Mouse (Mus musculus) heart, embryonic 15.5 days (tissue): ENCODE results near the gene Txndc16. TPM values are rescaled to one million over a fixed set of nuclear protein-coding genes. Genes with fewer than 3 reads are reported as not detected.

Experiments used
- ATAC-seq: fragments of 200-750 bp; cut with Nextera tagmentation; replicated peaks from 2 replicates; pipeline ENCODE4 v1.8.0; 2017; ENCODE audit warnings: low read depth, moderate TSS enrichment; ENCODE audit not compliant: insufficient number of reproducible peaks, insufficient read depth, low FRiP score
- H3K27ac ChIP-seq: fragments of 300-500 bp; sonication (generic); 2 replicates; pipeline ENCODE4 v1.5.1; 2015; ENCODE audit warnings: mild to moderate bottlenecking, inconsistent platforms
- H3K27me3 ChIP-seq: fragments of 300-500 bp; sonication (generic); 2 replicates; pipeline ENCODE4 v1.6.1; 2015; ENCODE audit warnings: inconsistent platforms
- H3K36me3 ChIP-seq: fragments of 300-500 bp; sonication (generic); 2 replicates; pipeline ENCODE4 v1.6.1; 2015; ENCODE audit warnings: mild to moderate bottlenecking, inconsistent platforms
- H3K4me1 ChIP-seq: fragments of 300-500 bp; sonication (generic); replicated peaks from 2 replicates; pipeline ENCODE4 v1.6.1; 2015; ENCODE audit warnings: inconsistent platforms
- H3K4me2 ChIP-seq: fragments of 300-500 bp; sonication (generic); 2 replicates; pipeline ENCODE4 v1.6.1; 2015; ENCODE audit warnings: inconsistent platforms, mild to moderate bottlenecking, moderate library complexity
- H3K4me3 ChIP-seq: fragments of 300-500 bp; sonication (generic); 2 replicates; pipeline ENCODE4 v1.5.1; 2015; ENCODE audit warnings: mild to moderate bottlenecking, inconsistent platforms
- H3K9ac ChIP-seq: fragments of 300-500 bp; sonication (generic); 2 replicates; pipeline ENCODE4 v1.6.1; 2015; ENCODE audit warnings: mild to moderate bottlenecking, inconsistent platforms
- H3K9me3 ChIP-seq: fragments of 300-500 bp; sonication (generic); replicated peaks from 2 replicates; pipeline ENCODE4 v1.6.1; 2016; ENCODE audit warnings: inconsistent platforms
- WGBS: fragments of 180-500 bp; shearing (Covaris S2); methylation state at CpG from one replicate; pipeline ENCODE4 v1.1.7; 2015; ENCODE audit warnings: mixed read lengths; 5-methylcytosine and 5-hydroxymethylcytosine counted together
- polyA plus RNA-seq: library from polyadenylated mRNA; unstranded; fragments of >200 nt; fragmentation: Nextera tagmentation; extraction: Ambion mirVana; gene quantifications from 2 replicates; pipeline ENCODE4 v1.2.1, GENCODE M21; 2015

Txndc16 gene
- polyA plus RNA-seq, 1 experiment from 2014 or later: 11.8 TPM

DNA sequence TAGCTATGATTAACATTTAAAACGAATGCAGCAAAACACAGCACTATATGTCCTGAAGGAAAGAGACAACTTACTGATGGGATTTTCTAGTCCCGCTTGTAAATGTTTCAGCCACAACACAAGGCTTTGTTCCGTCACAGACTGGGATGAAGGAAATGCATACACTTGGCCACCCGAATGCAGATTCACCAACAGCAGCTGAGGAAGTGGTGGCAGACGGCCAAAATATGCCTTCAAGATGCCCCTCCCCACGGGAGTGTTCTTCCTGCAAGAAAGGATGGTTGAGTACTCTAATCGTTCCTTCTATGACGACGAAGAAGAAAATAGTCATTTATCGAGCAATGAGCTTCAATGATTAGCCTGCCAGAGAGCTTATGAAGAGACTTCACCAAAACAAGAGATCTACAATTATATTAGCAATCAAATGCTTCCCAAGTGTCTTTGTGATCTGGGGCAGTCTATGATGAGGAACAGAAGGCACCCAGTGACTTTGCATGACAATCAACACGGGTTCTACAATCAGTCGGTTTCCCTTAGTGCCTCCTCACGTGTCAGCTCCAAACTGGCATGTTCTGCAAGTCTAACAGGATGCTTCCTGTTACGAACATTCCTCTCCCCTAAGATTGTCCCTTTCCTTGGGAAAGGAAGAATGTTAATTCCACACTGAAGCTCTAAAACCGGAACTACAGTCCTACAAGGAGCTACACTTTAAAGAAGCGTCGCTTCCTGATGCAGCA, 79.6 kb downstream of the Txndc16 start:
- Histone ChIP-seq H3K4me1 (peaks cover 3% of the 10 kb centered on the region), H3K4me2 (no peak overlapping the region), H3K27ac (no peak overlapping the region), H3K9ac (no peak overlapping the region), H3K36me3 (no peaks in the 10 kb centered on the region), H3K27me3 (no peaks in the 10 kb centered on the region), H3K4me3 (no peak overlapping the region), H3K9me3 (no peaks in the 10 kb centered on the region)
- no peak for ATAC-seq
- 61% methylated on average over 17 of the region's 17 CpGs for WGBS

DNA sequence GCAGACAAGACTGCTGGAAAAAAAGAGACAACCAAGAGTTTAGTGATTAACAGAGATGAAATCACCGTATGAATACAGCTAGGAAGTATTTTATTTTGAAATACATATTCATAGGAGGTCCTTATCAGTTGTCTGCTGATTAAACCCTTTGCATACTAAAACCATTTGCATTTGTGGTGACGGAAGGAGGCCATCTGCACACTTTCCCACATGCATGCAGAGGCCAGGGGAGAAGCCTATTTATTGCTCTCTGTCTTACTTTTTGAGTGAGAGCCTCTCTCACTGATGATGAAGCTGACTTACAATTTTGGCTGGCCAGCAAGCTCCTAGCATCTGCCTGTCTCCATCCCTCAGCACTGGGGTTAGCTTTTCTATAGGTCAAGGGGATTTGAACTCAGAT, 84.2 kb downstream of the Txndc16 start:
- 35% methylated on average over 2 of the region's 2 CpGs for WGBS
- H3K4me2 ChIP-seq: no peak overlapping the region
- ATAC-seq: no peak

DNA sequence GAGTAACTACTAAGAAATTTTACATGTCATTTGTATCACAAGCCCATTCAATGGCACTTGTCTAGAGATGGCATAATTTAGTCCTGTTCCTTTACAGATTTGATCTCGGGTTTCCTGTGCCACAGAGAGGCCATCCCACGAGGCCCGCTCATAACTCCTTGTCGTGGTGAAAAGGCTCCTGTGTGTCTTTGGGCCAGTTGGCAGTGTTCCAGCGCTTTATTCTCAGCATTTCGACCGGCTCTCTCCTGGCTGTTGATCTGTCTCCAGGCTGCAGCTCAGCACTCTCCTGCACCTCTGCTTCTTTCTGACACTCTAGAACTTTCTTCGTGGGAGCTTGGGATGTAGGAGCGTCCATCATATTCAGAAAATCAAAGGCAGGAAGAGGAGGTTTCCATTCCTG, 84.6 kb downstream of the Txndc16 start:
- ATAC-seq: no peak
- no peaks in the 10 kb centered on the region for H3K27me3 ChIP-seq
- H3K9me3 ChIP-seq: no peaks in the 10 kb centered on the region
- no peak overlapping the region for H3K27ac ChIP-seq
- H3K4me3 ChIP-seq: no peak overlapping the region
- H3K9ac ChIP-seq: no peak overlapping the region
- 16% methylated on average over 9 of the region's 9 CpGs for WGBS
- no peak overlapping the region for H3K4me2 ChIP-seq
- peaks cover 3% of the 10 kb centered on the region for H3K4me1 ChIP-seq
- no peaks in the 10 kb centered on the region for H3K36me3 ChIP-seq

More for the DNA sequence above, 84.2 kb downstream of the Txndc16 start:
- Histone ChIP-seq H3K4me1 (peaks cover 3% of the 10 kb centered on the region), H3K27me3 (no peaks in the 10 kb centered on the region), H3K9ac (no peak overlapping the region), H3K4me3 (no peak overlapping the region), H3K9me3 (no peaks in the 10 kb centered on the region), H3K27ac (no peak overlapping the region), H3K36me3 (no peaks in the 10 kb centered on the region)

DNA sequence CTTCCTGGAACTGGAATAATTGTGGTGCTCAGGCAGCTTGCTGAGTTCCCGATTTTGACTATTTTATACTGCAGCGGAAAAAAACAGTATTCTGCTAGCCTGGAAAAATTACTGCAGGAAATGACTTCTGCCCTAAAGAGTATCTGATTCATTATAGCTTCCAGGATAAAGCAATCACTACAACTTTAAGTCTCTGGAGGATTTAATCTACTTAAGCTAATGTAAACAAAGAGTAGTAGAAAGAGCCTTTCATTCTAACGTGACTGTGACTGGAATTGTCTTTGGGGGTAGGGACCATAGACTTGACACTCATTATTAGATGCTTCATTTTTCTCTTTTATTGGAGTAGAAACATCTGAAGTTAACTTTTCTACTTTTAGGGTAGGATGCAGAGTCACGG, 101.8 kb downstream of the Txndc16 start:
- no peak overlapping the region for H3K4me2 ChIP-seq
- H3K9me3 ChIP-seq: no peaks in the 10 kb centered on the region
- H3K4me3 ChIP-seq: no peak overlapping the region
- H3K9ac ChIP-seq: no peak overlapping the region
- no peaks in the 10 kb centered on the region for H3K27me3 ChIP-seq
- no peaks in the 10 kb centered on the region for H3K36me3 ChIP-seq
- H3K4me1 ChIP-seq: no peaks in the 10 kb centered on the region
- no peak for ATAC-seq
- 56% methylated on average over 4 of the region's 4 CpGs for WGBS
- H3K27ac ChIP-seq: no peak overlapping the region

DNA sequence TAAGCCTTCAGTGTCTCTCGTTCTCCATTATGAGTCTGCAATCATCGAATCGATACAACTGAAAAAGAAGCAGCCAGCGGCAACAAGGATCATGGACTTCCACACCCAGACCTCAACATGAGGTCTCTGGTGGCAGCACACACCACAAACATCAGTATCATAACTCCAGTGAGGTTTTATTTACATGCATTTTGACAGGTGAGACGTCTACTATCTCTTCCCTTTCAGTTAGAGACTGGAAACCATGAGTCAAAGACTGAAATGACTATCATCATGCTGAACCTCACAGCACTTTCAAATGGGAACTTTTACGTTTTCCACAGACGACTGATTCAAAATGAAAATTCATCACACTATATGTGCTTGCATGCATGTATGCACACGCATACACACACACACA, 117.9 kb downstream of the Txndc16 start:
- Histone ChIP-seq H3K9ac (no peak overlapping the region), H3K4me2 (no peak overlapping the region), H3K27ac (no peak overlapping the region), H3K9me3 (no peaks in the 10 kb centered on the region), H3K4me3 (no peak overlapping the region), H3K4me1 (no peaks in the 10 kb centered on the region), H3K27me3 (no peaks in the 10 kb centered on the region), H3K36me3 (no peaks in the 10 kb centered on the region)
- no peak for ATAC-seq
- 84% methylated on average over 8 of the region's 8 CpGs for WGBS

DNA sequence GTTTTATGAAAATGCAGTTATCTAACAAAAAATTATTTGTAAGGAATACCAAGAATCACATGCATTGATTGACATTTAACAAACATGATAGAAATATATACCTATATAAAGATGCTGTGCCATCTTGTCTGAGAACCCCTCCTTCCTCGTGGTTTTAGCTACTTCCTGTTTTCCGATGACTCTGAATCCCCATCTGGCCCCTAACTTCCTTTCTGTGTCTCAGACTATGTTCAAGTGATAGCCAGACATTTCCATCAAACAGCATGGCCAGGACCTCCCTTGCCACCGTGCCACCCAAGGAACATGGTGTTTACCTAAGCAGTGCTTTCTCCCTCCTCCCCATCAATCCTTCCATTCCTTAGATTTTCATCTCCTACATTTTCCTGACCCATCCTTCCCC, 127.8 kb downstream of the Txndc16 start:
- Histone ChIP-seq H3K27me3 (no peaks in the 10 kb centered on the region), H3K9ac (no peak overlapping the region), H3K4me2 (no peak overlapping the region), H3K4me3 (no peak overlapping the region), H3K36me3 (no peaks in the 10 kb centered on the region), H3K4me1 (no peaks in the 10 kb centered on the region), H3K9me3 (no peaks in the 10 kb centered on the region), H3K27ac (no peak overlapping the region)
- WGBS: 72% methylated on average over 3 of the region's 3 CpGs
- no peak for ATAC-seq

DNA sequence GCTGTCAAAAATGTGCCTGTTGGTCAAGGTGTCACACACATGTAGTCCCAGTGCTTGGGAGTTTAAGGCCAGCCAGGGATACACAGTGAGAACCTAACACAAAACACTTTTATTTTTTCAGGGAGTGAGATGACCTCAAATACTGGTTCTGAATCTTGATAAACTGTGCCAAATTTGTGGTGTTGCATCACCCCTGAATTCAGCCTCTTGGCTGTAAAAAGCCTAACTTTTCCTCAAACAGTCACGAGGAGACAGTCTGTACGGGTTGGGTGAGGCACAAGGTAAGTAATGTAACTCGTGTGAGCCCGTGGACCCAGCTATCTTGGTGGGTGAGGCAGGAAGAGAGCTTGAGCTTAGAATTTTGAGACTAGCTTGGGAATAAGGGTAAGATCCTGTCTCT, 130.1 kb downstream of the Txndc16 start:
- Histone ChIP-seq H3K9me3 (no peaks in the 10 kb centered on the region), H3K9ac (no peak overlapping the region), H3K4me2 (no peak overlapping the region), H3K4me3 (no peak overlapping the region), H3K36me3 (no peaks in the 10 kb centered on the region), H3K4me1 (no peaks in the 10 kb centered on the region), H3K27me3 (no peaks in the 10 kb centered on the region), H3K27ac (no peak overlapping the region)
- WGBS: 66% methylated on average over 4 of the region's 4 CpGs
- no peak for ATAC-seq

DNA sequence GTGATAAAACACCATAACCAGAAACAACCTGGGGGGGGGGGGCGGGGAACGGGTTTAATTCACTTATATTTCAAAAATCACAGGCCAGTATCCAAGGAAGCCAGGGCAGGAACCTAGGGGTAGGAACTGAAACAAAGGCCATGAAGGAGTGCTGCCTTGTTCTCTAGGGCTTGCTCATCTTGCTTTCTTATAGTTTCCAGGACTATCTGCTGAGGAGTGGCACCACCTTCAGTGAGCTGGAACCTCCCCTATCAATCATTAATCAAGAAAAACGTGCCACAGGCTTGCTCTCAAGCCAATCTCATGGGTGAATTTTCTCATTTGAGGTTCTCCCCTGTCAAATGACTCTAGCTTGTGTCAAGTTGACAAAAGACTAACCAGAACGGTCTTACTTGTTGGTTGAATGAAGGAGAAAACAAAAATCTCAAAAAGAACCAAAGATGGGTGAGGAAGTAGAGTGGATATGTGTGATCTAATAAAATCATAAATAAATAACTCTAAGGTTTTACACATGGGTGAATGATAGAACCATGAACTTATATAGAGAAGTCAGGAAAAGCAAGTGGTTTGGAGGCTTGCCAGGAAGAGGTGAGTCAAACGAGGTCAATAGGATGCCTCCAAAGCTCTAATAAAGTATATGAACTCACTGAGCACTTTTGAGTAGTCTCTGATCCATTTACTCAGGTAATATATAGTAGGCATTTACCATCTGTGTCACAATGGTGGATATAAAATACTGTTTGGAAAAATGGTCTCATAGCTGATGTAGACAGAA, 134.3 kb downstream of the Txndc16 start:
- no peaks in the 10 kb centered on the region for H3K36me3 ChIP-seq
- no peak overlapping the region for H3K9ac ChIP-seq
- no peaks in the 10 kb centered on the region for H3K4me1 ChIP-seq
- H3K4me2 ChIP-seq: no peak overlapping the region
- no peak for ATAC-seq
- no peak overlapping the region for H3K4me3 ChIP-seq
- 69% methylated on average over 5 of the region's 5 CpGs for WGBS
- H3K9me3 ChIP-seq: no peaks in the 10 kb centered on the region
- no peak overlapping the region for H3K27ac ChIP-seq
- H3K27me3 ChIP-seq: no peaks in the 10 kb centered on the region

DNA sequence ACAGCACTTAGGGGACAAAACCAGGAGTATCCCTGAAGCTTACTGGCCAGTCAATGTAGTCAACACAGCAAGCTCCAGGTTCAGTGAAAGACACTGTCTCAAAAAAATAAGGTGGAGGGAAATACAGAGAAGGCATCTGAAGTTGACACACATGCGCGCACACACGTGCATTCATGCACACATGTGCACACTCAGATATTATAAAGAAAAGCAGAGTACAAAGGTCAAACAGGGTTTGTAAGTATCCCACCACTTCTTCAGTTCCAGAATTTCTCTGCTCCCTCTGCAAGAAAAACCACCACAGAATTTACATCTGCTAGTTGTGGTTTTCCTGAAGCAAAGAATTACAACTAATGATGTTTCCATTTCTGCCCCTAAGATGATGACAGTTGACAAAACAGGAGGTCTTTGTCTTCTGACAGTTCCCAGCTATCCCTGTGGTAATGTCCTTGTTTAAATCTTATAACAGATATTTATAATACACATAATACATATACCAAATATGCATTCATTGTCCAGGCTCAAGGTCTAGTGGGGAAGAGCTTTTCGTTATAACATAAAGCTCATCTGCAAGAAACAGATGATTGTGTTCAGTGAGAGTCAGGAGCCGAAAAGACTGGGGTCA, 135.4 kb downstream of the Txndc16 start:
- H3K9ac ChIP-seq: no peak overlapping the region
- H3K36me3 ChIP-seq: no peaks in the 10 kb centered on the region
- H3K27ac ChIP-seq: no peak overlapping the region
- H3K27me3 ChIP-seq: no peaks in the 10 kb centered on the region
- H3K4me3 ChIP-seq: no peak overlapping the region
- 79% methylated on average over 5 of the region's 5 CpGs for WGBS
- no peaks in the 10 kb centered on the region for H3K4me1 ChIP-seq
- no peaks in the 10 kb centered on the region for H3K9me3 ChIP-seq
- no peak for ATAC-seq
- H3K4me2 ChIP-seq: no peak overlapping the region

DNA sequence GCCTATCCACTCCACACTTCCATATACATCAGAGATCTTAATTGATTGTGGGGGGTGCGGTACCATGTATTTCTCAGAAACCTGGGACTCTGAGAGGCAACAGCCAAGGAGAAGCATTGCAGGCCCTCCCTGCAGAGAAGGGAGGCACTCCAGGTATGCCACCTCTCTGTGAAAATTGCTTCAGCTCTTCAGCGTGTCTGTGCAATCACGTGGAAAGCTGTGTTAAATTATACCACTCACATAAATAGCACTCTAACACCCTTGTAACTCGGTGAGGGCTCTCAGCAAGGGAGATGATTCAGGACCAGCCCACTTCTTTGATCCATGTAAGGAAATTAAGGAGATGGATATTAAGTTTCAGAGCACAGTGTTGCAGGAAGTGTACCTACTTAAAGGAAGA, 136.6 kb downstream of the Txndc16 start:
- Histone ChIP-seq H3K36me3 (no peaks in the 10 kb centered on the region), H3K4me1 (no peaks in the 10 kb centered on the region), H3K27ac (no peak overlapping the region), H3K4me2 (no peak overlapping the region), H3K4me3 (no peak overlapping the region), H3K9me3 (no peaks in the 10 kb centered on the region), H3K9ac (no peak overlapping the region), H3K27me3 (no peaks in the 10 kb centered on the region)
- no peak for ATAC-seq
- 50% methylated on average over 4 of the region's 4 CpGs for WGBS
